Mouse (Mus musculus): ENCODE measurements around the gene Tmem9b. TPM values are rescaled to one million over a fixed set of nuclear protein-coding genes. Genes with fewer than 3 reads are reported as not detected.

Gene Tmem9b
- polyA plus RNA-seq, 1 experiment from 2014 or later = 74.9 TPM

DNA sequence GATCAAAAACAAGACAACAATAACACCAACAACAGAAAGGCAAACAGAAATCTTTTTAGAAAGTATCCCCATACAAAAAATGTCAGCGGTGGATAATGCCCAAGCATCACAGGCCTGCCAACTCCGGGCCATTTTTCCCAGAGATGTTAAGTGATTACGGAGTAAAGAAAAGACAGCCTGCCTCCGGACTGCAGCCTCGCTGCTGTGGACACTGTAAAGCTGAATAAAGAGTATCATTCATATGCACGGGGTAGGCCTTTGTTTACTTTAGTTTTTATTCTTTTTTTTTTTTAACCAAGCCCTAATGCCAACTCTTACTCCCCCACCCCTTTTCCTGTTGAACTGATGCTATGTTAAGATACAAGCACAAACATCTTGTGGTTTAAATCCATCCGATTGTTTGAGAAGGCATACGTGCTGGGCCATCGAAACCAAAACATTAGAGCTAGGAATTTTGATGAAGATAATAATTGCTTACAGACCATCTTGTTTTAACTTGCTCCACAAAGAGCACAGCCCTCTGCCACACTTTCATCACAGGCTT, 66.0 kb downstream of the Tmem9b start:
- no peak for DNase-seq (ENCODE audit: low spot score)

Other genes with a start within 250 kb of the Tmem9b start
- gene Trim66, start 244.7 kb downstream of the Tmem9b start, polyA plus RNA-seq (2015; fragmentation: Nextera tagmentation; extraction: Ambion mirVana) = 0.03 and 0.07 TPM in 2 replicates
- gene Rpl27a, start 233.7 kb downstream of the Tmem9b start, polyA plus RNA-seq (2015; fragmentation: Nextera tagmentation; extraction: Ambion mirVana) = 171 and 173 TPM in 2 replicates
- 28.6 and 31.4 TPM in 2 replicates for gene St5, start 49.3 kb downstream of the Tmem9b start, polyA plus RNA-seq (2015; fragmentation: Nextera tagmentation; extraction: Ambion mirVana)
- 44.6 and 47.5 TPM in 2 replicates for gene Akip1, start 49.2 kb downstream of the Tmem9b start, polyA plus RNA-seq (2015; fragmentation: Nextera tagmentation; extraction: Ambion mirVana)
- 0.35 and 0.45 TPM in 2 replicates for gene BC051019, start 29.0 kb downstream of the Tmem9b start, polyA plus RNA-seq (2015; fragmentation: Nextera tagmentation; extraction: Ambion mirVana)
- 0.19 and 0.21 TPM in 2 replicates for gene Ascl3, start 21.1 kb downstream of the Tmem9b start, polyA plus RNA-seq (2015; fragmentation: Nextera tagmentation; extraction: Ambion mirVana)
- gene Nrip3, start 29.1 kb upstream of the Tmem9b start, polyA plus RNA-seq (2015; fragmentation: Nextera tagmentation; extraction: Ambion mirVana) = 0.15 and 0.30 TPM in 2 replicates
- gene Scube2, start 112.8 kb upstream of the Tmem9b start, polyA plus RNA-seq (2015; fragmentation: Nextera tagmentation; extraction: Ambion mirVana) = 0.06 TPM in 1 of 2 replicates, not detected in the other
- gene Dennd5a, start 207.6 kb upstream of the Tmem9b start, polyA plus RNA-seq (2015; fragmentation: Nextera tagmentation; extraction: Ambion mirVana) = 9.4 and 9.5 TPM in 2 replicates
- 47.7 and 48.8 TPM in 2 replicates for gene Tmem41b, start 234.1 kb upstream of the Tmem9b start, polyA plus RNA-seq (2015; fragmentation: Nextera tagmentation; extraction: Ambion mirVana)

Measured in thymus, postnatal 0 days (tissue).